Mouse (Mus musculus) heart, adult 2 months (tissue): ENCODE data around the gene Fgfr2.

ENCODE experiments used
- EP300 ChIP-seq: fragments of 200-500 bp; IDR thresholded peaks from 2 replicates; pipeline ENCODE4 v1.6.1; 2011; ENCODE audit warnings: low read depth, low read length, control low read depth; ENCODE audit not compliant: insufficient read depth
- POLR2A ChIP-seq: fragments of 200-500 bp; IDR thresholded peaks from 2 replicates; pipeline ENCODE4 v1.6.1; 2011; ENCODE audit warnings: mild to moderate bottlenecking, low read depth, low read length, control low read depth; ENCODE audit not compliant: insufficient read depth

DNA sequence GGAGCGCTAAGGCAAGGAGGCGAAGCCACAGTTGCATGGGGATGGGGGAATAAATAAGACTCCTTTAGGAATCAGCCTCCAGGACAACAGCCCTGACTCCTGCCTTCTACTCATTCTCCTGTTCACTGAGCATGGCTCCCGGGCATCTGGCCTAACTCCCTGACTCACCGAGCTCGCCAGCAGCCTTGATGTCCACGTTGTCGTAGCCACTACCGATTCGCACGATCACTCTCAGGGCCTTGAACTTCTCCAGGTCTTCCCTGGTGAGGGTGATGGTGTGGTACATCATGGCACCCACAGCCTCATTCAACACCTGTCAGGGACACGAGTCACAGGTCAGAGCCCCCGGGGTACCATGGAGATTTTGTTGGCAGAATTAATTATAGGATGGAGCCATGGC is 124.5 kb downstream of the Fgfr2 start:
- TF ChIP-seq POLR2A = no peak
- no peak for TF ChIP-seq EP300
